Mouse (Mus musculus) kidney, adult 2 months (tissue): ENCODE measurements at regions not wholly inside any gene's neighbourhood (a gene's known extent, or its start where the extent isn't known, plus 50 kb on each side); places are given as distances from the start of the nearest gene placed in this dataset.

Source experiments
- DNase-seq: peaks from one replicate; pipeline ENCODE4 v3.0.0; 2021
- H3K27ac ChIP-seq: fragments of 200-500 bp; 2 replicates; pipeline ENCODE4 v1.5.1; 2012; ENCODE audit warnings: low read depth, low read length, control low read depth, inconsistent platforms; ENCODE audit not compliant: insufficient read depth
- H3K27me3 ChIP-seq: fragments of 200-500 bp; replicated peaks from 2 replicates; pipeline ENCODE4 v1.6.1; 2012; ENCODE audit warnings: mild to moderate bottlenecking, moderate library complexity, low read length, inconsistent platforms; ENCODE audit not compliant: control insufficient read depth, insufficient read depth
- H3K36me3 ChIP-seq: fragments of 200-500 bp; 2 replicates; pipeline ENCODE4 v1.6.1; 2012; ENCODE audit warnings: mild to moderate bottlenecking, moderate library complexity, low read length, inconsistent platforms; ENCODE audit not compliant: control insufficient read depth, insufficient read depth
- H3K4me1 ChIP-seq: fragments of 200-500 bp; 2 replicates; pipeline ENCODE4 v1.6.1; 2011; ENCODE audit warnings: low read length; ENCODE audit not compliant: control insufficient read depth, insufficient read depth
- H3K4me3 ChIP-seq: fragments of 200-500 bp; 2 replicates; pipeline ENCODE4 v1.5.1; 2011; ENCODE audit warnings: mild to moderate bottlenecking, low read depth, low read length, control low read depth; ENCODE audit not compliant: insufficient read depth
- CTCF ChIP-seq: fragments of 200-500 bp; conservative IDR thresholded peaks from 2 replicates; pipeline ENCODE4 v1.5.1; 2011; ENCODE audit warnings: low read depth, mild to moderate bottlenecking, control low read depth, low read length, moderate library complexity, mixed read lengths; ENCODE audit not compliant: insufficient read depth, insufficient read length
- POLR2A ChIP-seq: fragments of 200-500 bp; IDR thresholded peaks from one replicate; pipeline ENCODE4 v1.6.1; 2011; ENCODE audit warnings: low read depth, low read length, control low read depth
- WGBS: fragments of 180-500 bp; shearing (Covaris S2); methylation state at CpG from one replicate; pipeline ENCODE4 v1.1.7; 2018; 5-methylcytosine and 5-hydroxymethylcytosine counted together

DNA sequence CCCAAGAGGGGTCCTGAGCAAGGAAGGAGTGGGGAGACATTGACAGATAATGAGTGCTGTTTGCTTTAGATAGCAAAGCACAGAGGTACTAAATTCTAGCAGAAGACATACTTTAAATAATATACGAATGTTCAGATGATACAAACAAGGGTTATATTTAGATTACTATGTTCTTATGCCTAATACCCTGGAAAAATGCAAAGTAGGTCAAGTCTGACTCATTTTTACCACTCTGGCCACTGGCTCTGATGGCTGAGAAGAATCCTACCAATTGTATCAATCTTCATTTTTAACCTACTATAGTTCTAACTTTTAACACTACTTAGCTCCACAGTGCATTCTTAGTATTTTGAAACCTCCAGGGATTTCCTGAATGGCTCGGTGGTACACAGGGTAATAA lies 65.4 kb upstream of the Mphosph6 start:
- TF ChIP-seq POLR2A (no peak), CTCF (no peak)
- no peak overlapping the region for H3K27ac ChIP-seq
- no peaks in the 10 kb centered on the region for H3K36me3 ChIP-seq
- no peak overlapping the region for H3K4me3 ChIP-seq
- 71% methylated on average over 2 of the region's 2 CpGs for WGBS
- H3K27me3 ChIP-seq, result no peaks in the 10 kb centered on the region
- H3K4me1 ChIP-seq, result no peaks in the 10 kb centered on the region
- DNase-seq, result no peak

DNA sequence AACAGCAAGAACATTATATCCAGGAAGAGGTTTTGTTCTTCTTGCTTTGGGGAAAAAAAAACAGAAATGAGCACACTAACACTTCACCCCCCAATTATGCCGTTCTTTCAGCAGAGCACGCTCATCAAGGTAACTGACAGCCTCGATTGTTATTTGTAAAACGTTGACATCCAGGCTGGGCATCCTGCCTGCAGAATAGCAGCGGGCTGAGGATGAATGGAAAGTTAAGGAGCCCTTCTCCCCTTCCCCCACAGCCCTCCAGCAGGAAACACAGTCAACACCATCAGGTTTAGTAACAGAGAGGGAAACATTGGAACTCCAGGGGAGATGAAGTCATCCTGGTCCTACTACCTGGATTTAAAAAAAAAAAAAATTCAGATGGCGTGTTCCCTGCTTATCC lies 63.3 kb upstream of the Mphosph6 start:
- no peaks in the 10 kb centered on the region for H3K4me1 ChIP-seq
- TF ChIP-seq POLR2A (no peak), CTCF (no peak)
- no peak overlapping the region for H3K27ac ChIP-seq
- no peak for DNase-seq
- H3K4me3 ChIP-seq, result no peak overlapping the region
- H3K36me3 ChIP-seq, result no peaks in the 10 kb centered on the region
- H3K27me3 ChIP-seq, result no peaks in the 10 kb centered on the region
- 44% methylated on average over 6 of the region's 6 CpGs for WGBS

DNA sequence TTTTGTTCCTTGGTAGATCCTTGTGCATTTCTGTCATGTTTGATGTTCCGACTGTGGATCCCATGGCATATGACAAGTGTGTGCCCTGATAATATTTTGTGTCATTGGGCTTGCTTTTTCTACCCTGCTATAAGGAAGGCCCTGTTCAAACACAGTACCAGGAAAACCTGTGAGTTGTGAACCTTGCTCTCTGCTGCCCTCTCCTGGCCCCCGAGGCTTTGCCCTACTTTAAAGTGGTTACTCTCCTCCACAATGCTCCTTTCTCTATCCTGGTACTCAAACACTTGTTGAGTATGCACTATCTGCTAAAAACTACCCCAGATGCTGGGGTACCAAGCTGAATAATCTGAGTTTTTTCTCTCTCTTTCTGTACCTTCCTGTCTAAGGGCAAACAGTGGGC lies 62.1 kb upstream of the Mphosph6 start:
- H3K27me3 ChIP-seq, result no peaks in the 10 kb centered on the region
- 44% methylated on average over 2 of the region's 2 CpGs for WGBS
- TF ChIP-seq CTCF (peak; percentile 87), POLR2A (no peak)
- H3K36me3 ChIP-seq, result no peaks in the 10 kb centered on the region
- no peak overlapping the region for H3K27ac ChIP-seq
- no peaks in the 10 kb centered on the region for H3K4me1 ChIP-seq
- H3K4me3 ChIP-seq, result no peak overlapping the region
- DNase-seq, result peak; percentile 56

DNA sequence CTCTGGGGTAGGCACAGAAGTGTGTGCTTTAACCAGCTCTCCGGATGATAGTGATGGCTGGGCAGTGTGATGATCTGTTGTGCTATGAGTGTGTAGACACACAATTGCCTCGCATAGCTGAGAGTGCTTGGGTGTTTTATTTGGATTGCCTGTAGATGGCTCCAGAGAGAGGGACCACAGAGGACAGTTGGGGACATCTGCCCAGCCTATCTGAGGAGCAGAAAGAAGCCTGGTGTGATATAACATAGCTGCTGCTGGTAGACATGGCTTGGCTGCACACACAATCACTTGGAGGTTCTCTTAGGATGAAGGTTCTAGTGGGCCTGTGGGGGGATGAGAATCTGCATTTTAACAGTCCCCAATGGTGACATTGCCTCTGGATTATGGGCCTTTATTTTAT lies 60.6 kb upstream of the Mphosph6 start:
- Histone ChIP-seq H3K27me3 (no peaks in the 10 kb centered on the region), H3K36me3 (no peaks in the 10 kb centered on the region), H3K4me1 (no peaks in the 10 kb centered on the region), H3K27ac (no peak overlapping the region), H3K4me3 (no peak overlapping the region)
- 64% methylated on average over 2 of the region's 2 CpGs for WGBS
- no peak for TF ChIP-seq CTCF
- DNase-seq, result no peak

DNA sequence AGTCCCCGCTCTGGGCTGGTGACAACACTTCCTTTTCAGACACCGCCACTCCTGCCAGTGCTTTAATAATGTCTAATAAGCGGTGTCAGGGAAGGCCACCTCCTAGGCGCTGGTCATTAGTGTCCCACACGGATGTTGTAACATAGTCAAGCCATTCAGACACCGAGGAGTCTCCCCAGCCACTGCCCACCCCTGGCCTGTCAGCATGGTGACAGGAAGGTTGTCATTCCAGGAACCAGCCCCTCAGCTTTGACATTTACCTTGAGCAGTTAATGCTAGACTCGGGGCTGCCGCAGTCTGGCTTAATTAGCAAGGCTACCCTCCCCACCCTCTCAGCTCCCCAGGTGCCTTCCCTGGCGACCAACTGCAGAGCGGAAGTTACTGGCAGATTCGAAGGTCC lies 58.0 kb upstream of the Mphosph6 start:
- Histone ChIP-seq H3K4me3 (no peak overlapping the region), H3K36me3 (no peaks in the 10 kb centered on the region), H3K27me3 (no peaks in the 10 kb centered on the region), H3K4me1 (no peaks in the 10 kb centered on the region), H3K27ac (no peak overlapping the region)
- no peak for DNase-seq
- TF ChIP-seq CTCF, result no peak
- 5% methylated on average over 11 of the region's 11 CpGs for WGBS

DNA sequence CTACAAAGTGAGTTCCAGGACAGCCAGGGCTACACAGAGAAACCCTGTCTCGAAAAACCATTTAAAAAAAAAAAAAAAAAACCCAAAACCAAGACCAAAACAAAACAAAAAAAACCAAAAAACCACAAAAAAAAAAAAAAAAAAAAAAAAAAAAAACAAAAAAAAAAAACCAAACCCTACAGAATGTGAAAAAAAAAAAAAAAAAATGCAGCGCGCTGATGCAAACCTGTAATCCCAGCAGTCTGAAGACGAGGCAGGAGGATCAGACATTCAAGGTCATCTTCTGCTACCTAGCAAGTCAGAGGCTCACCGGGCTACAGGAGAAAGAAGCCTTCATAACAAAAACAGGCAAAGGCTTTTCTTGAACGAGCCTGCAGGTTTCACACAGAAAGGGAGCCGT lies 57.4 kb upstream of the Mphosph6 start:
- WGBS, result 63% methylated on average over 7 of the region's 7 CpGs
- Histone ChIP-seq H3K4me1 (no peaks in the 10 kb centered on the region), H3K27ac (no peak overlapping the region), H3K4me3 (no peak overlapping the region), H3K36me3 (no peaks in the 10 kb centered on the region), H3K27me3 (no peaks in the 10 kb centered on the region)
- no peak for DNase-seq
- TF ChIP-seq POLR2A, result no peak

DNA sequence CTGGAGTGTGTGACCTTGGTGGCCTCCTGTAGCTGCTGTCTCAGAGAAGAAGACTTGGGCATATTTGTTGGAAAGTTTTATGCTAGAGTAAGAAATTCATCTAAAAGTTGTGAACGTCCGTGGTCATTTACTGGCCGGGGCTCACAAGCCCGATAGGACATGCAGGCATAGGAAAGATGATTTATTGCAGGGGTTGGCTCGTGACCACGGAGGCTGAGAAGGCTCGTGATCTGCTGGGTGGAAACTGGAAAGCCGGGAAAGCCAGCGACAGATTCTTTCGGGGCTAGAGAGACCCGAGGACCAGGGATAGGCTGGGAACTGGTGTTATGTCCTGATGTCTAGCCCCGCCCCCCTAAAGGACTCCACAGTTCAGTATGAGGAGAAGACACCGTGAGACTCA lies 54.4 kb upstream of the Mphosph6 start:
- WGBS, result 55% methylated on average over 13 of the region's 13 CpGs
- DNase-seq, result peak; percentile 19
- TF ChIP-seq CTCF (no peak), POLR2A (no peak)
- Histone ChIP-seq H3K36me3 (no peaks in the 10 kb centered on the region), H3K4me1 (no peaks in the 10 kb centered on the region), H3K27me3 (no peaks in the 10 kb centered on the region), H3K4me3 (no peak overlapping the region), H3K27ac (no peak overlapping the region)

DNA sequence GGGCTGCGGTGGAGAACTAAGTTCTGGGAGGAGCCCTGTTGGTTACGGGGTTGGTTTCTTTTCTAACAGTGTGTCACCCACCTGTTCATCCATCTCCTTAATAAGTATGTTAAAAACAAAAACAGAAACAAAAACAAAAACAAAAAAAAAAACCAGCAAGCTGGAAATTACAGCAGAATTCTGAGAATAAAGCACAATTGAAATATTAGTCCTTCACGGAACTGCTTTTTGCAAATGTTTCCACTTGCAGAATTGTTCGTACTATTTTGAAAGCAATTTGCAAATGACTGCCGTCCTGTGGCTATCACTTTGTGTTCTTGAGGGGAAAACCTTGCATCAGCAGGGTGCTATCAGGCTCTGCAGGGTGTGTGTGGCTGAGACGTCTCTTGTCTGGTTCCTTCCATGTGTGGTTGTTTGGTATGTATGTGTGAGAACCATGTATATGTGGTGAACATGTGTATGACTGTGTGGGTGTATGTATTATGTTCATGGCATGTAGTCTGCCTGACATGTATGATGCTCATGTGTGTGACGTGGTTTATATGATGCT lies 53.3 kb upstream of the Mphosph6 start:
- Histone ChIP-seq H3K4me1 (no peaks in the 10 kb centered on the region), H3K27me3 (no peaks in the 10 kb centered on the region), H3K27ac (no peak overlapping the region), H3K4me3 (no peak overlapping the region), H3K36me3 (no peaks in the 10 kb centered on the region)
- no peak for DNase-seq
- 92% methylated on average over 7 of the region's 7 CpGs for WGBS
- no peak for TF ChIP-seq CTCF
- no peak for TF ChIP-seq POLR2A
